Mouse (Mus musculus) ES-Bruce4 (cell line): ENCODE measurements around the gene 1700123O20Rik. TPM values are rescaled to one million over a fixed set of nuclear protein-coding genes. Genes with fewer than 3 reads are reported as not detected.

ENCODE experiments used
- H3K27ac ChIP-seq: 2 replicates; pipeline ENCODE4 v1.5.1; 2012; ENCODE audit warnings: low read length, inconsistent platforms; ENCODE audit not compliant: insufficient read depth
- H3K27me3 ChIP-seq: 2 replicates; pipeline ENCODE4 v1.6.1; 2012; ENCODE audit warnings: mild to moderate bottlenecking, low read length, inconsistent platforms; ENCODE audit not compliant: control insufficient read depth, poor library complexity, insufficient read depth, severe bottlenecking
- H3K36me3 ChIP-seq: 2 replicates; pipeline ENCODE4 v1.6.1; 2012; ENCODE audit warnings: inconsistent platforms, mild to moderate bottlenecking, low read length, moderate library complexity; ENCODE audit not compliant: control insufficient read depth, poor library complexity, insufficient read depth, severe bottlenecking
- H3K4me1 ChIP-seq: one replicate; pipeline ENCODE4 v1.8.1; 2011; ENCODE audit warnings: low read length; ENCODE audit not compliant: control insufficient read depth, insufficient read depth
- H3K4me3 ChIP-seq: 2 replicates; pipeline ENCODE4 v1.5.1; 2011; ENCODE audit warnings: low read depth, mild to moderate bottlenecking, low read length
- H3K9ac ChIP-seq: 2 replicates; pipeline ENCODE4 v1.6.1; 2012; ENCODE audit warnings: low read depth, mild to moderate bottlenecking, inconsistent platforms; ENCODE audit not compliant: poor library complexity, severe bottlenecking
- H3K9me3 ChIP-seq: replicated peaks from 2 replicates; pipeline ENCODE4 v1.6.1; 2012; ENCODE audit warnings: mild to moderate bottlenecking, low read length, inconsistent platforms; ENCODE audit not compliant: control insufficient read depth, poor library complexity, insufficient read depth, severe bottlenecking
- CTCF ChIP-seq: IDR thresholded peaks from one replicate; pipeline ENCODE4 v1.8.1; 2011; ENCODE audit warnings: low read depth, low read length
- EP300 ChIP-seq: IDR thresholded peaks from 2 replicates; pipeline ENCODE4 v1.6.1; 2011; ENCODE audit warnings: low read depth, low read length; ENCODE audit not compliant: insufficient read depth
- POLR2A ChIP-seq: IDR thresholded peaks from one replicate; pipeline ENCODE4 v1.8.1; 2011; ENCODE audit warnings: low read length; ENCODE audit not compliant: insufficient read depth
- polyA plus RNA-seq: library from polyadenylated mRNA; stranded (reverse); fragments of >200 nt; gene quantifications from 2 replicates; pipeline ENCODE4 v1.2.4, GENCODE M21; 2011; ENCODE audit warnings: low read depth; ENCODE audit not compliant: missing spikeins, insufficient read depth, insufficient read length

The 1700123O20Rik gene
- polyA plus RNA-seq, 1 experiment: 25.9 TPM

DNA sequence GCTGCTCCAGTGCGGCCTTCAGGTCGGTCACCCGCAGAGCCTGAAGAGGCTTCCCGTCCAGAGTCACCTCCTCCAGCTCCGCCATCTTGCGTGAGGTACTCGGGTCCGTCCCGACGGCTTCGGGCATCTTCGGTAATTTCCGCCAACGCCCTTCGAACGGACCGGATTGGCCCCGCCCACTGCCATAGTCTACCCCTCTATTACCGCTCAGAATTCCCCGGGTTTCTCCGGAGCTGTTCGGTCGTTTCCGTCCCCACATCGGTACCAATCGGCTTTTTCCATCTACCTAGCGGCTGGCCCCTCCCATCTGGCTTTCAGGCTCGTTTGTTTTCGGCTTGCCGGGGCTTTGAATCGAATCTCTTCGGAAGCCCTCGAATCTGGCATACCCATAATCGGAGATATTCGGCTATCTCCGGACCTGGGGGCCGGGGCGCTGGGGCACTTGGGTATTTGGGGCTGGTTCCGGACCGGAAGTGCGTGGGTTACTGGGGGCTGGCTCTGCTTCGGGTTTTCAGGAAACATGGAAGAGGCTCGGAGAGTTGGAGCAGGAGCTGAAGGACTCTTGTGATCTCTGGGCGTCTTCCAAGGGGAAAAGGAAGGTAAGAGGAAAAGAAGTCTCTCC is 617 bp downstream of the 1700123O20Rik start, which contains the start of gene Acin1:
TSS of gene Acin1 (minus strand) at position 410 of the 622 bp plus-strand sequence.
- Histone ChIP-seq H3K36me3 (peaks cover 29% of the 10 kb centered on the region), H3K27me3 (no peaks in the 10 kb centered on the region)
- TF ChIP-seq CTCF (no peak), EP300 (no peak), POLR2A (peak; percentile 26)

DNA sequence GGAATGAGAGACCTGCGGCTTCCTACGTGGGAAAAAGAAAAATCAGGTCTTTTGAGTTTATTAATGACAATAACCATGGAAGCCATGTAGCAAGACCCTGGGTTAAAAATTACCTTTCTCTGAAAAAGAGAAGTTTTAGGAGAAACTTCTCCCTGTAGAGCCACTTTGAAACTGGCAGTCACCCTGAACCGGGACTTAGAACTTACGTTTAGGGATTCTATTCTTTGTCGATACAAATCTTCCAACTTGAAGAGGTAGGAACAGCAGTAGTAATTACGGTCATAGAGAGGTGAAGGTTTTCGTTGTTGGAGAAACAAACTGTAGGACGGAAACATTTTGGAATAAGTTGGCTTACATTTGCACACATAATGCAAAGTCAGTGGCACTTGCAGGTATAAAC is 1.2 kb downstream of the 1700123O20Rik start:
- no peaks in the 10 kb centered on the region for H3K27me3 ChIP-seq
- H3K27ac ChIP-seq: peak overlapping the region; percentile 83
- H3K9ac ChIP-seq: peak overlapping the region; percentile 89
- H3K4me3 ChIP-seq: peak overlapping the region; percentile 91
- H3K4me1 ChIP-seq: no peaks in the 10 kb centered on the region
- no peaks in the 10 kb centered on the region for H3K9me3 ChIP-seq
- TF ChIP-seq POLR2A: no peak
- no peak for TF ChIP-seq EP300
- peaks cover 25% of the 10 kb centered on the region for H3K36me3 ChIP-seq

More for the DNA sequence above, 617 bp downstream of the 1700123O20Rik start, which contains the start of gene Acin1:
- Histone ChIP-seq H3K27ac (peak within 1 kb of the TSS; percentile 88), H3K9ac (peak within 1 kb of the TSS; percentile 89), H3K4me1 (no peaks in the 10 kb centered on the region), H3K9me3 (no peaks in the 10 kb centered on the region), H3K4me3 (peak within 1 kb of the TSS; percentile 91)

- no peak overlapping the region for H3K9ac ChIP-seq
- TF ChIP-seq CTCF (no peak), EP300 (no peak), POLR2A (no peak)
- H3K4me1 ChIP-seq: no peaks in the 10 kb centered on the region
- H3K27ac ChIP-seq: no peak overlapping the region
- no peaks in the 10 kb centered on the region for H3K9me3 ChIP-seq
- peaks cover 5% of the 10 kb centered on the region; the same call in 1 of the 2 replicates for H3K36me3 ChIP-seq
- H3K4me3 ChIP-seq: no peak overlapping the region
- no peaks in the 10 kb centered on the region for H3K27me3 ChIP-seq
Observed at GRCm38 (mm10) chr14:54695042-54695441, 9.0 kb downstream of the 1700123O20Rik start.

GRCm38 (mm10) chr14:54696752-54697151 is 10.7 kb downstream of the 1700123O20Rik start:
- no peak overlapping the region for H3K27ac ChIP-seq
- no peaks in the 10 kb centered on the region for H3K36me3 ChIP-seq
- no peak for TF ChIP-seq EP300
- no peak for TF ChIP-seq CTCF
- TF ChIP-seq POLR2A: no peak
- no peak overlapping the region for H3K4me3 ChIP-seq
- no peaks in the 10 kb centered on the region for H3K4me1 ChIP-seq
- no peaks in the 10 kb centered on the region for H3K27me3 ChIP-seq
- H3K9ac ChIP-seq: no peak overlapping the region
- no peaks in the 10 kb centered on the region for H3K9me3 ChIP-seq

DNA sequence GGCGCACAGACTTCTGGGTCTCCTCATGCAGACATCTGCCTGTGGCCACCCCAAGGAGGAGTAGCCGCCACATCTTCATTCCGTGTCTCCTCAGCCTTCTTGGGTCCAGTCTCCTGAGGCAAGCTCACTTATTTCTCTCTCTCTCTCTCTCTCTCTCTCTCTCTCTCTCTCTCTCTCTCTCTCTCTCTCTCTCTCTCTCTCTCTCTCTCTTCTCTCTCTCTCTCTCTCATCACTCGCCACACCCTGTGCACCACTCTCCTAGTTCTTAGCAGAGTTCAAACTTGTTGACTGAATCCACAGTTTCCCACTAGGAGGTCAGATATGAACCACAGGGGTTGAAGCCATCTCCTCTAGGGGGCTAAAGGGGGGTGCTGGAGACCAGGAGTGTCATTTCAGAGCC is 12.7 kb downstream of the 1700123O20Rik start, which contains the start of gene Gm29776:
TSS of gene Gm29776 (minus strand) at position 101 of the 400 bp plus-strand sequence.
- Histone ChIP-seq H3K9me3 (no peaks in the 10 kb centered on the region), H3K36me3 (no peaks in the 10 kb centered on the region), H3K9ac (no peak within 1 kb of the TSS), H3K27ac (no peak within 1 kb of the TSS), H3K4me1 (no peaks in the 10 kb centered on the region), H3K4me3 (no peak within 1 kb of the TSS), H3K27me3 (no peaks in the 10 kb centered on the region)
- TF ChIP-seq CTCF (no peak), POLR2A (no peak)

- Histone ChIP-seq H3K36me3 (no peaks in the 10 kb centered on the region), H3K4me3 (no peak overlapping the region), H3K9me3 (no peaks in the 10 kb centered on the region), H3K9ac (no peak overlapping the region), H3K27ac (no peak overlapping the region), H3K27me3 (no peaks in the 10 kb centered on the region), H3K4me1 (no peaks in the 10 kb centered on the region)
- no peak for TF ChIP-seq EP300
- TF ChIP-seq CTCF: no peak
- no peak for TF ChIP-seq POLR2A
Observed at GRCm38 (mm10) chr14:54699586-54699985, 13.6 kb downstream of the 1700123O20Rik start.
